Mouse (Mus musculus) limb, embryonic 11.5 days (tissue): ENCODE results near the gene Renbp. TPM values are rescaled to one million over a fixed set of nuclear protein-coding genes. Genes with fewer than 3 reads are reported as not detected.
A peak's percentile ranks its signal among the peaks of the same experiment; 100 is the strongest.

Experiments
- ATAC-seq: fragments of 200-750 bp; cut with Nextera tagmentation; 2 replicates; pipeline ENCODE4 v1.8.0; 2017; ENCODE audit warnings: low read depth; ENCODE audit not compliant: insufficient number of reproducible peaks, low FRiP score, low TSS enrichment
- DNase-seq: peaks from one replicate; pipeline ENCODE4 v3.0.0-alpha.2; 2015; ENCODE audit warnings: low spot score
- H3K27ac ChIP-seq: fragments of 300-500 bp; sonication (generic); replicated peaks from 2 replicates; pipeline ENCODE4 v1.5.1; 2014; ENCODE audit warnings: low read depth, mild to moderate bottlenecking, low read length
- H3K27me3 ChIP-seq: fragments of 300-500 bp; sonication (generic); 2 replicates; pipeline ENCODE4 v1.6.1; 2014; ENCODE audit warnings: mild to moderate bottlenecking, low read length, mixed read lengths; ENCODE audit not compliant: control insufficient read depth, insufficient read depth
- H3K36me3 ChIP-seq: fragments of 300-500 bp; sonication (generic); 2 replicates; pipeline ENCODE4 v1.6.1; 2014; ENCODE audit warnings: mild to moderate bottlenecking, low read length, moderate library complexity, mixed read lengths; ENCODE audit not compliant: control insufficient read depth, insufficient read depth
- H3K4me1 ChIP-seq: fragments of 300-500 bp; sonication (generic); 2 replicates; pipeline ENCODE4 v1.6.1; 2014; ENCODE audit warnings: low read length, mixed read lengths; ENCODE audit not compliant: control insufficient read depth, insufficient read depth
- H3K4me2 ChIP-seq: fragments of 300-500 bp; sonication (generic); 2 replicates; pipeline ENCODE4 v1.6.1; 2014; ENCODE audit warnings: low read depth, mild to moderate bottlenecking, moderate library complexity; ENCODE audit not compliant: severe bottlenecking
- H3K4me3 ChIP-seq: fragments of 300-500 bp; sonication (generic); 2 replicates; pipeline ENCODE4 v1.5.1; 2014; ENCODE audit warnings: low read depth, low read length
- H3K9ac ChIP-seq: fragments of 300-500 bp; sonication (generic); 2 replicates; pipeline ENCODE4 v1.6.1; 2014; ENCODE audit warnings: mild to moderate bottlenecking, low read length
- H3K9me3 ChIP-seq: fragments of 300-500 bp; sonication (generic); 2 replicates; pipeline ENCODE4 v1.6.1; 2016; ENCODE audit warnings: low read length; ENCODE audit not compliant: control insufficient read depth
- WGBS: fragments of 180-500 bp; shearing (Covaris S2); extraction: QIAGEN DNeasy Blood & Tissue Kit; methylation state at CpG from one replicate; pipeline ENCODE4 v1.1.7; 2014; 5-methylcytosine and 5-hydroxymethylcytosine counted together
- polyA plus RNA-seq: library from polyadenylated mRNA; unstranded; fragments of >200 nt; fragmentation: Nextera tagmentation; extraction: Ambion mirVana; gene quantifications from 2 replicates; pipeline ENCODE4 v1.2.1, GENCODE M21; 2014

The Renbp gene
- polyA plus RNA-seq, 1 experiment from 2014 or later: 13.2 TPM

- DNase-seq (peak; percentile 88), ATAC-seq (peak; percentile 96)
- no peaks in the 10 kb centered on the region for H3K36me3 ChIP-seq
- H3K4me2 ChIP-seq: peak overlapping the region; percentile 18; the same call in 1 of the 2 replicates
- 0 out of 2 replicates have a peak overlapping the region, but pooled peaks have one; percentile 18 for H3K27ac ChIP-seq
- no peaks in the 10 kb centered on the region for H3K9me3 ChIP-seq
- H3K4me1 ChIP-seq: no peaks in the 10 kb centered on the region
- WGBS: 25% methylated on average over 31 of the region's 31 CpGs
- no peak overlapping the region for H3K4me3 ChIP-seq
- H3K9ac ChIP-seq: no peak overlapping the region
- H3K27me3 ChIP-seq: no peaks in the 10 kb centered on the region
Observed at GRCm38 (mm10) chrX:73914827-73915703, 15.6 kb downstream of the Renbp start.

GRCm38 (mm10) chrX:73911588-73911987 lies 19.1 kb downstream of the Renbp start:
- 83% methylated on average over 2 of the region's 2 CpGs for WGBS
- Histone ChIP-seq H3K9me3 (no peaks in the 10 kb centered on the region), H3K27ac (no peak overlapping the region), H3K4me1 (no peaks in the 10 kb centered on the region), H3K4me3 (no peak overlapping the region), H3K27me3 (no peaks in the 10 kb centered on the region), H3K4me2 (no peak overlapping the region; the same call in 1 of the 2 replicates), H3K36me3 (no peaks in the 10 kb centered on the region), H3K9ac (no peak overlapping the region)
- no peak for ATAC-seq
- DNase-seq: no peak

- Histone ChIP-seq H3K4me1 (no peaks in the 10 kb centered on the region), H3K9ac (no peak overlapping the region), H3K4me2 (peak overlapping the region; percentile 33), H3K4me3 (no peak overlapping the region), H3K27ac (no peak overlapping the region), H3K27me3 (no peaks in the 10 kb centered on the region), H3K36me3 (no peaks in the 10 kb centered on the region), H3K9me3 (no peaks in the 10 kb centered on the region)
- ATAC-seq (no peak), DNase-seq (no peak)
- 22% methylated on average over 25 of the region's 26 CpGs for WGBS
Observed at GRCm38 (mm10) chrX:73911156-73911555, 19.5 kb downstream of the Renbp start.

- H3K4me1 ChIP-seq: no peaks in the 10 kb centered on the region
- H3K9me3 ChIP-seq: no peaks in the 10 kb centered on the region
- no peaks in the 10 kb centered on the region for H3K36me3 ChIP-seq
- H3K9ac ChIP-seq: no peak overlapping the region
- no peak overlapping the region for H3K27ac ChIP-seq
- ATAC-seq (no peak), DNase-seq (no peak)
- H3K4me2 ChIP-seq: no peak overlapping the region
- H3K27me3 ChIP-seq: no peaks in the 10 kb centered on the region
- no peak overlapping the region for H3K4me3 ChIP-seq
Observed at GRCm38 (mm10) chrX:73910451-73910850, 20.2 kb downstream of the Renbp start.

GRCm38 (mm10) chrX:73910049-73910448 lies 20.6 kb downstream of the Renbp start:
- ATAC-seq: no peak
- H3K4me2 ChIP-seq: no peak overlapping the region
- no peak for DNase-seq
- 94% methylated on average over 1 of the region's 1 CpGs for WGBS
- no peaks in the 10 kb centered on the region for H3K27me3 ChIP-seq
- H3K4me3 ChIP-seq: no peak overlapping the region
- no peaks in the 10 kb centered on the region for H3K36me3 ChIP-seq
- H3K4me1 ChIP-seq: no peaks in the 10 kb centered on the region
- no peaks in the 10 kb centered on the region for H3K9me3 ChIP-seq
- H3K9ac ChIP-seq: no peak overlapping the region
- no peak overlapping the region for H3K27ac ChIP-seq

- no peak for ATAC-seq
- no peaks in the 10 kb centered on the region for H3K4me1 ChIP-seq
- no peaks in the 10 kb centered on the region for H3K36me3 ChIP-seq
- H3K27me3 ChIP-seq: no peaks in the 10 kb centered on the region
- no peak overlapping the region for H3K4me2 ChIP-seq
- H3K9me3 ChIP-seq: no peaks in the 10 kb centered on the region
- WGBS: 77% methylated on average over 3 of the region's 3 CpGs
- H3K27ac ChIP-seq: no peak overlapping the region
- no peak overlapping the region for H3K9ac ChIP-seq
- no peak overlapping the region for H3K4me3 ChIP-seq
- DNase-seq: no peak
Observed at GRCm38 (mm10) chrX:73897959-73898358, 32.7 kb downstream of the Renbp start.

- no peaks in the 10 kb centered on the region for H3K27me3 ChIP-seq
- no peak for ATAC-seq
- no peak within 1 kb of the TSS for H3K27ac ChIP-seq
- H3K4me2 ChIP-seq: no peak within 1 kb of the TSS
- 23% methylated on average over 2 of the region's 2 CpGs for WGBS
- no peak within 1 kb of the TSS for H3K9ac ChIP-seq
- peak; percentile 59 for DNase-seq
- H3K4me1 ChIP-seq: no peaks in the 10 kb centered on the region
- no peaks in the 10 kb centered on the region for H3K9me3 ChIP-seq
- no peak within 1 kb of the TSS for H3K4me3 ChIP-seq
- no peaks in the 10 kb centered on the region for H3K36me3 ChIP-seq
Observed at GRCm38 (mm10) chrX:73895719-73896118, 34.9 kb downstream of the Renbp start, which contains the start of gene L1cam. Gene L1cam, minus strand, starts transcription at chrX:73896105.

GRCm38 (mm10) chrX:73892833-73893232 lies 37.8 kb downstream of the Renbp start:
- Histone ChIP-seq H3K4me2 (no peak overlapping the region), H3K27ac (no peak overlapping the region), H3K9ac (no peak overlapping the region), H3K9me3 (no peaks in the 10 kb centered on the region), H3K4me3 (no peak overlapping the region), H3K36me3 (no peaks in the 10 kb centered on the region), H3K27me3 (no peaks in the 10 kb centered on the region), H3K4me1 (no peaks in the 10 kb centered on the region)
- DNase-seq: no peak
- no peak for ATAC-seq
- WGBS: 91% methylated on average over 14 of the region's 14 CpGs
